Mouse (Mus musculus): ENCODE measurements around the gene Oscp1. TPM values are rescaled to one million over a fixed set of nuclear protein-coding genes. Genes with fewer than 3 reads are reported as not detected.

The Oscp1 gene
- total RNA-seq, 1 experiment from 2014 or later, result 25.2 TPM

DNA sequence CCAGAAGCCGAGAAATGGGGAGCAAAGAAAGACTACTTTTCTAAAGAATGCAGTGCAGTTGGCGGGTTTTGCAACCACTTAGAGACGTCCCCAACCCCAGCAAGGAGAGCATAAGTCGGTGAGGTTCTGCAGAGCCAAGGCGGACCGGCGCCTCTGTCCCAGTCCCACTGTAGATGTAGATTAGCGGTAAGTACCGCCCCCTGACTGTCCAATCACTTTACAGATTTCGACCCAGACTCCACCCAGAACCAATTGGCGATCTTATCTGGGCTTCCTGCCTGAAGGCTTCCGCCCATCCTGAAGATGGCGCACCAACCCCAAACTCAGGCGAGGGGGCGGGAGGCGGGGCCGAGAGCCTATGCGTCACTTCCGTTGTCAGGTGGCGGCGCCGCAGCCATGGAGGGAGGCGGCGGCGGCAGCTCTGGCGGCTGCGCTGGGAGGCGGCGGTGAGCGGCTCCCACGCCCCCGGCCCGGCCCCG, 45.3 kb downstream of the Oscp1 start, which contains the start of gene Stk40:
TSS of gene Stk40 (plus strand) at position 368 of the 479 bp plus-strand sequence.
- peak; percentile 92 to 93 for ATAC-seq (replicated peaks in 1 of 2; ENCODE audit: insufficient read depth in 1 of 2, low FRiP score in 2 of 2, low TSS enrichment in 1 of 2, low read depth in 1 of 2, poor library complexity in 2 of 2, severe bottlenecking in 2 of 2)

DNA sequence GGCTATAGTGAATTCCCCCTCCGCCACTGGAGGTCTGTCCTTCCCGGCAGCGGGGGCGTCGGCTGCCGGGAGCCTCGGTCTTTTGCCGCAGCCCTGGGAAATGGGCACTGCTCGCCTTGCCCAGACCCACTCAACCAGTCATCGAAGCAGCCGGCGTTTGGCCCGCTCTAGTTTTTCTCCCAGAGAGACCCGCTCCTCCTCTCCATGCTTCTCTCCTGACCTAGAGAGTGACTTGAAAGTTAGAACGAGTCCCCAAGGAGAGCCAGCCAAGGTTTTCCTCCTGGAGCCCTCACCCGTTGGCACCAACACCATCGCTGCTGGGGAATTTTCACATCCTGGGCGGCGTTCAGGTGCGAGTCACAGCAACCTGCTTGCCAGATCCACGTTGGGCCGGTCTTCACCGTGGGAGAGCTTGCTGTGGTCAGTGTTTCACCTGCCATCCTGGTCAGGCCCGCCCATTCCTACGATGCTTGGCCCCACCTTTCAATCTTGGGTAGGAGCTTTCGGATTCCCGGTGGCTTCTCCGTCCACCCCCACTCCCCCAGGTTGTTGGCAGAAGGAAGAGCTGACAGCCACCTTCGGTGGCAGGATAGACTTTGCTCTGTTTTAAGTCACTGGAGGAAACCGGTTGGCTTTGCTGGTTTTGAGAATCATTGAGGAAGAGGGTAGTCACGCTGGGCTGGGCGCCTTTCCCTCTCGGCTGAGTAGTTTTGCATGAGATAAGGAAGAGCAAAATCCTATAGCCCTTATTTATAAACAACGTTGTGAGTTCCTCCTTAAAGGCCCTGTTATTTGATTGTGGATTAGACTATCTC, 46.1 kb downstream of the Oscp1 start:
- no peak for ATAC-seq (replicated peaks in 1 of 2; ENCODE audit: insufficient read depth in 1 of 2, low FRiP score in 2 of 2, low TSS enrichment in 1 of 2, low read depth in 1 of 2, poor library complexity in 2 of 2, severe bottlenecking in 2 of 2)

- no peak for ATAC-seq (replicated peaks in 1 of 2; ENCODE audit: insufficient read depth in 1 of 2, low FRiP score in 2 of 2, low TSS enrichment in 1 of 2, low read depth in 1 of 2, poor library complexity in 2 of 2, severe bottlenecking in 2 of 2)
Observed at GRCm38 (mm10) chr4:126105131-126105783, 46.9 kb downstream of the Oscp1 start.

DNA sequence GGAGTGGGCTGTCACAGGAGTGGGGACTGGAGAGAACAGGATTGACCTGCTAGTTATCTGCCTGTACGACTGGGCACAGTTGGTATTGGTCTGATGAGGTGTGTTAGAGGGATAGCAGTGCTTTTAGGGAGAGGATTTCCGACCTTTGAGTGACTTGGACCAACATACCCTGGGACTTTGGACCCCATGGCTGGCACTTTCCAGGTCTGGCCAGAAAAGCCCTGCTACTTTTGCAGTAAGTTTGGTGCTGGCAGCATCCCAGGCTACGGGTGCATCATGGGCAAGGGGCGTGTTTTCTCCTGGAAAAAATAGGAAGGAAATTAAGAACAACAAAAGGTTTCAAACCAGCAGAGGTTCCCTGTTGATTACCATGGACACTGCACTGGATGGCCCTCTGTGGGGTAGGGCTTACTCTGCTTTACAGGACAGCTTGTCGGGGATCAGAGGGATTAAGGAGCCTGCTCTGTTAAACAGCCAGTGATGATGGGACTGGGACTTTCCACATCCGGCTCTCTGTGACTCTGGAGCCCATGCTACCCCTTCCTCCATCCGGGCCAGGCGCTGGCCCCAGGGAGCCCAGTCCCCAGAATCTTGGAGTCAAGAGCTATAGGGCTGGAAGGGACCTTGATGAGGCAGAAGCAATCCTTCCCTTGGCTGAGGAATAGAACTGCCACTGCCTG, 49.8 kb downstream of the Oscp1 start:
- ATAC-seq (replicated peaks in 1 of 2; ENCODE audit: insufficient read depth in 1 of 2, low FRiP score in 2 of 2, low TSS enrichment in 1 of 2, low read depth in 1 of 2, poor library complexity in 2 of 2, severe bottlenecking in 2 of 2), result no peak

DNA sequence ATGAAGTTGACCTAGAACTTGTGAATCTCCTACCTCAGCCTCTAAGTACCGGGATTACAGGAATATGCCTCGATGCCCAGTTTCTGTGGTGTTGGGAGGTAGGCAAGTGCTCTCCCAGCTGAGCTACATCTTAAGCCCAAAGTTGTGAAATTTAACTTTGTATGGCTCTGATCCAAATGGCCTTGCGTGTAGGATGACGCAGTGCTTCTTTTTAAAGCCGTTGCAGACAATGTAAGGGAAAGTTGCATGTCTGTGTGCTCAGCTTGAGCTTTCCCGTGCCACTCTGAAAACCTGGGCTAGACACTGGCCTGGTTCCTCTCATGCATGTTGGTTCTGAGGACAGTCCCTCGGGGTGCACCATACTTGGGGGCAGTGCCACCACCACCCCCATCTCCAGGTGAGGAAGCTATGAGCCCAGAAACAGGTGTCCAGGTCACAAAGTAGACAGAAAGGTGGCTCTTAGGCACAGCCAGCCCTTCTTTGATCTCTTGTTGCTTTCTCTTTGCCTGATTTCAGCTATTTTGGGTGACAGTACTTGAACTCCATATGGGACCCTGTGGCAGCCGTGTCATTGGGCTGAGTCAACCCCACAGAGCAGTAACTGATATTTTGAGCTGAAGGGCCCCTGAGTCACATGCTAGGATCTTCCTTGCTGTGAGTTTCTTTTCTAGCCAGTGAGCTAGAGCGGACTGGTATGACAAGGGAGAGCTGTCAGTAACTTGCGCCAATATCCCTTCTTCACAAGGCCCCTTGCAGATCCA, 51.4 kb downstream of the Oscp1 start:
- ATAC-seq (replicated peaks in 1 of 2; ENCODE audit: insufficient read depth in 1 of 2, low FRiP score in 2 of 2, low TSS enrichment in 1 of 2, low read depth in 1 of 2, poor library complexity in 2 of 2, severe bottlenecking in 2 of 2), result no peak

- ATAC-seq (replicated peaks in 1 of 2; ENCODE audit: insufficient read depth in 1 of 2, low FRiP score in 2 of 2, low TSS enrichment in 1 of 2, low read depth in 1 of 2, poor library complexity in 2 of 2, severe bottlenecking in 2 of 2), result peak; percentile 87 to 90
Observed at GRCm38 (mm10) chr4:126110374-126111152, 52.2 kb downstream of the Oscp1 start.

DNA sequence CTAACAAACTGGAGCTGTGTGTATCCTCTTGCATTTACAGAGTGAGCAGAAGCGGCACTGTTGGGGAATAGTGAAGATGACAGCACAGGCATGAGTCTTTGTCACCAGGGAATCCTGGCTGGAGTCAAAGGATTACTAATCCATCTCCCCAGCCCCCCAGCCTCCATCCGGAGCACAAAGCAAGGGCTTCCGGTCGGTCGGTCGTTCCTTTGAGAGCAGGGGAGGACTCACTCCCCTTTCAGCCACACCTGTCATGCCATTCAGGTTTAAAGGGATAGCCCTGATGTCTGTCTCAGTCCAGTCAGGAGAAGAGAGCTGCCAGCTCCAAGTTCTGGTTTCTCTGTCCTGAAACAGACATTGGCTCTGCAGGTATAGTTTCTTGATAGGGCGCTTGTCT, 52.8 kb downstream of the Oscp1 start:
- 0 out of 4 replicates have a peak, but pooled peaks of 1 of the 2 experiments have one; percentile 4 for ATAC-seq (replicated peaks in 1 of 2; ENCODE audit: insufficient read depth in 1 of 2, low FRiP score in 2 of 2, low TSS enrichment in 1 of 2, low read depth in 1 of 2, poor library complexity in 2 of 2, severe bottlenecking in 2 of 2)

GRCm38 (mm10) chr4:126113243-126113642, 54.9 kb downstream of the Oscp1 start:
- no peak for ATAC-seq (replicated peaks in 1 of 2; ENCODE audit: insufficient read depth in 1 of 2, low FRiP score in 2 of 2, low TSS enrichment in 1 of 2, low read depth in 1 of 2, poor library complexity in 2 of 2, severe bottlenecking in 2 of 2)

DNA sequence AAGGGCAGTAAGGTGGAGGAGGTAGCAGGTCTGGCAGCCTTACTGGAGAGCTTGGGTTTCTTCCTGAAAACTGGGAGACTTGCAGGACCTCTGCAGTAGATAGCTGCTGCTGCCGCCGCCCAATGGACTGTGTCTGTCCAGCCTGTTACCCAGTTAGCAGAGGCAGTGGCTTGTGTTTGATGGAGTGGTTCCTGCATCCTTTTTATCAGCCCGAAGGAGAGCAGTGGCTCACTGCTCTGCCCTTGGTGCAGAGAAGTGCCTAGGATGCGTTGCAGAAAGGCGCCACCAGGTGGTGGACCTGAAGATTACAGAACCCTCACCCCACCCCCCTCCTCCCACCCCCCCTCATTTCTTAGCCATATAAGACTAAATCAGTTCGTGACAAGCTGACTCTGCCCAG, 55.6 kb downstream of the Oscp1 start:
- peak; percentile 24 to 37; a peak in 1 of 4 replicates for ATAC-seq (replicated peaks in 1 of 2; ENCODE audit: insufficient read depth in 1 of 2, low FRiP score in 2 of 2, low TSS enrichment in 1 of 2, low read depth in 1 of 2, poor library complexity in 2 of 2, severe bottlenecking in 2 of 2)

DNA sequence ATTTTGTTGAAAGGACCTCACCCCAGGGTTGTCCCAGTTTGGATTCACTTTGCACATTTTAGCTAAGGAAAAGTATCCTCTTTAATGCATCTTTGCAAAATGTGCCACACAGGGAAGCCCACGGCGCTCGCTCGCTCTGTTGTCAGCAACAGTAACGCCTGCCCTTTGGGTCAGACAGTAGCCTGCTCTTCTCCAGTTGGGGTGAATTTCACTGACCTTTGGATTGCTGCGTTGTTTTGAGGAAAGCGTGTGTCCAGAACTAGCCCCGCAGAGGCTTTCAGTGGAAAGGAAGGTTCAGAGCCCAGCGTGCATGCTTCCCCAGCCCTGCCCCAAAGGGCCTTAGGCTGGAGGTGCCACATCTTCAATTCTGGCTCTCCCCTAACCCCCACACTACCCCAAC, 57.0 kb downstream of the Oscp1 start:
- no peak for ATAC-seq (replicated peaks in 1 of 2; ENCODE audit: insufficient read depth in 1 of 2, low FRiP score in 2 of 2, low TSS enrichment in 1 of 2, low read depth in 1 of 2, poor library complexity in 2 of 2, severe bottlenecking in 2 of 2)

DNA sequence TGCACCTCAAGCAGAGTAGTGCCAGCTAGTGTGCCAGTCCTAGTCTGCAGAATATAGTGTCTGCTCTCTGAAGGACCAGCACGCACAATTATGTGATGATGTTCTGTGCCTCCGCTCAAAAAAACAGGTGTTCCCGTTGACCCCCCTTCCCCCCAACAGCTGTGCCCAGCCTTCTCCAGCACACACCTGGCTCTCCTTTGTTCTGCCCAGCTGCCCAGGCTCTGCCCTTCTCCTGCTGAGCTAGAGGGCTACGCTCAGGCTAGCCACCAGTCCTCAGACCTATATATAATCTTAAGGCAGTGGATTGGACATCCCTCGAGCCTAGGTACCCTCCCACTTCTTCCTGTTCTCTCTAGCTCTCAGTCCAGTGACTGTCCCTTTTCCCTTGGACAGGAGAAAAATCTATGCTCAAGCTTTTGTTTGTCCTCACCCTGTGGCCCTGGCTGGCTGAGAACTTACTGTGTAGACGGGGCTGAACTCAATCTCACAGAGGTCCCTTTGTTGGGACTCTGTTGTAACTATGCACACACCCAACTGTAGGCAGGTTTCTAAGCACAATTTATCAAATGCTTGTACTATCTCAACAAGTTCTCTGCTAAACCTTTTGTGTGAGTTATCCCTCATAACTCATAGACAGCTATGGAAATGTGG, 57.6 kb downstream of the Oscp1 start:
- no peak for ATAC-seq (replicated peaks in 1 of 2; ENCODE audit: insufficient read depth in 1 of 2, low FRiP score in 2 of 2, low TSS enrichment in 1 of 2, low read depth in 1 of 2, poor library complexity in 2 of 2, severe bottlenecking in 2 of 2)

GRCm38 (mm10) chr4:126117116-126117515, 58.8 kb downstream of the Oscp1 start:
- ATAC-seq (replicated peaks in 1 of 2; ENCODE audit: insufficient read depth in 1 of 2, low FRiP score in 2 of 2, low TSS enrichment in 1 of 2, low read depth in 1 of 2, poor library complexity in 2 of 2, severe bottlenecking in 2 of 2), result no peak

- no peak for ATAC-seq (replicated peaks in 1 of 2; ENCODE audit: insufficient read depth in 1 of 2, low FRiP score in 2 of 2, low TSS enrichment in 1 of 2, low read depth in 1 of 2, poor library complexity in 2 of 2, severe bottlenecking in 2 of 2)
Observed at GRCm38 (mm10) chr4:126118651-126119050, 60.3 kb downstream of the Oscp1 start.

DNA sequence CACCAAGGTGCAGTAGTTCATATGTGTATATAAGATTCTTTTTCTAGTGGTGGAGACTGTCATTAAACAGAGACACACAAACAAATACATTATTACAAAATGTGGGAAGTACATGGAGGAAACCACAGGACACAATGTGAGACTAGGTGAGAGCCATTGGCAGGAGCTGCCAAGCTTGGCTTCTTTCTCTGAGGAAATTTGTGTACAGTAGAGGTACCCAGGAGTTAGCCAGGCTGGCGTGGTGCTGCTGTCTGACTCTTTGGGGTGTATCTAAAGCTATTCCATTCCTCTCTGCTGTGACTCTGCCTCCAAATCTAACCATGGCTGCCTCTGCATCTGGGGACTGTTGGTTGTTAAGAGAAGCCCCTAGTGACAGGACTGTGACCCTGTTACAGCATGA, 60.7 kb downstream of the Oscp1 start:
- ATAC-seq (replicated peaks in 1 of 2; ENCODE audit: insufficient read depth in 1 of 2, low FRiP score in 2 of 2, low TSS enrichment in 1 of 2, low read depth in 1 of 2, poor library complexity in 2 of 2, severe bottlenecking in 2 of 2), result no peak

DNA sequence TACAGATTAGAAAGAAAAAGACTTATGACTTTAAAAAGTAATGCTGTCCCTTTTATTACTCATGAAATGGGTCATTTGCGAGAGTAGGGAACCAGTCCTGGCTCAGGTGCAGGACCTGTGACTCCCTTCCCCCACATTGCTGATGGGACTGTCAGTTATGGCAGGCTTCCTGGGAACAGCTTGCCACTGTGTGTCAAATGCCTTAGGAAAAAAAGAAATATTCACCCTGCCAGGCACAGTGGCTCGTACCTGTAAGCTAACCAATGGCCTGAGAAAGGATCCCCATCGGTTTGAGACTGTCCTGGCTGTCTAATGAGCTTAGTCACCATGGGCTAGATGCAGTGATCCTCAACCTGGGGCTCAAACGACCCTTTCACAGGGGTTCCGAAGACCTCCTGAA, 61.7 kb downstream of the Oscp1 start:
- ATAC-seq (replicated peaks in 1 of 2; ENCODE audit: insufficient read depth in 1 of 2, low FRiP score in 2 of 2, low TSS enrichment in 1 of 2, low read depth in 1 of 2, poor library complexity in 2 of 2, severe bottlenecking in 2 of 2), result no peak

DNA sequence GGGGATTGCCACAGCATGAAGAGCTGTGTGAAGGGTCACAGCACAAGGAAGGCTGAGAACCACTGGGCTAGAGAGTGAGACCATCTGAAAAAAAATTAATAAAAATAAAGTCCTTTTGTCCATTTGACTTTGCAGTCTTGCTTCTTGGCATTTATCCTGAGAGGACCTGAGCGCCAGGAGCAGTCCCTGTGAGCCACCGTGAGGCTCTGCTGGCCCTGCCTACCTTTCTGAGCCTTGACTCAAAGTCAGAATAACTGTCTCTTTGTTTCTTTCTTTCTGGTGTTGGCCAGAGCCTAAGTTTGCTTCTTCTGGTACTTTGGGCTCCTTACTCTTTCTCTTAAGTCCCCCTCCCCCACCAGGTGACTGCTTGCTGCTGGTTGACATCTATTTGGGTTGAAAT, 62.1 kb downstream of the Oscp1 start:
- no peak for ATAC-seq (replicated peaks in 1 of 2; ENCODE audit: insufficient read depth in 1 of 2, low FRiP score in 2 of 2, low TSS enrichment in 1 of 2, low read depth in 1 of 2, poor library complexity in 2 of 2, severe bottlenecking in 2 of 2)

All from hematopoietic stem cell, adult 5-6 weeks (primary cell).